Mouse (Mus musculus) neural tube, embryonic 14.5 days (tissue): ENCODE data around the gene Eif4g3. TPM values are rescaled to one million over a fixed set of nuclear protein-coding genes. Genes with fewer than 3 reads are reported as not detected.

Source experiments
- ATAC-seq: fragments of 200-750 bp; cut with Nextera tagmentation; 2 replicates; pipeline ENCODE4 v1.8.0; 2017; ENCODE audit warnings: low read depth, mild to moderate bottlenecking, moderate TSS enrichment, moderate library complexity
- H3K27ac ChIP-seq: fragments of 300-500 bp; sonication (generic); 2 replicates; pipeline ENCODE4 v1.5.1; 2014; ENCODE audit warnings: low read depth, mild to moderate bottlenecking, control low read depth, low read length, moderate library complexity, mixed read lengths
- H3K27me3 ChIP-seq: fragments of 300-500 bp; sonication (generic); 2 replicates; pipeline ENCODE4 v1.6.1; 2014; ENCODE audit warnings: low read length; ENCODE audit not compliant: control insufficient read depth, insufficient read depth
- H3K36me3 ChIP-seq: fragments of 300-500 bp; sonication (generic); 2 replicates; pipeline ENCODE4 v1.6.1; 2014; ENCODE audit warnings: low read length, mixed read lengths; ENCODE audit not compliant: control insufficient read depth, insufficient read depth
- H3K4me1 ChIP-seq: fragments of 300-500 bp; sonication (generic); 2 replicates; pipeline ENCODE4 v1.6.1; 2014; ENCODE audit warnings: low read length; ENCODE audit not compliant: control insufficient read depth, insufficient read depth
- H3K4me2 ChIP-seq: fragments of 300-500 bp; sonication (generic); 2 replicates; pipeline ENCODE4 v1.6.1; 2014; ENCODE audit warnings: mild to moderate bottlenecking, low read depth, low read length, control low read depth
- H3K4me3 ChIP-seq: fragments of 300-500 bp; sonication (generic); 2 replicates; pipeline ENCODE4 v1.5.1; 2014; ENCODE audit warnings: low read depth, low read length, control low read depth, mixed read lengths
- H3K9ac ChIP-seq: fragments of 300-500 bp; sonication (generic); replicated peaks from 2 replicates; pipeline ENCODE4 v1.6.1; 2014; ENCODE audit warnings: low read depth, mild to moderate bottlenecking, control low read depth, low read length, mixed read lengths
- H3K9me3 ChIP-seq: fragments of 300-500 bp; sonication (generic); 2 replicates; pipeline ENCODE4 v1.6.1; 2016; ENCODE audit warnings: low read length; ENCODE audit not compliant: control insufficient read depth
- WGBS: fragments of 180-500 bp; shearing (Covaris S2); extraction: QIAGEN DNeasy Blood & Tissue Kit; methylation state at CpG from one replicate; pipeline ENCODE4 v1.1.7; 2014; 5-methylcytosine and 5-hydroxymethylcytosine counted together
- polyA plus RNA-seq: library from polyadenylated mRNA; unstranded; fragments of >200 nt; fragmentation: Nextera tagmentation; extraction: Ambion mirVana; gene quantifications from 2 replicates; pipeline ENCODE4 v1.2.1, GENCODE M21; 2014

Eif4g3 gene
- polyA plus RNA-seq, 1 experiment from 2014 or later = 71.4 TPM

- H3K4me3 ChIP-seq = no peak overlapping the region
- no peaks in the 10 kb centered on the region for H3K9me3 ChIP-seq
- H3K27me3 ChIP-seq = no peaks in the 10 kb centered on the region
- H3K36me3 ChIP-seq = peaks cover 23% of the 10 kb centered on the region
- H3K4me1 ChIP-seq = 0 out of 2 replicates have a peak, but pooled peaks cover 9% of the 10 kb centered on the region
- no peak overlapping the region for H3K27ac ChIP-seq
- ATAC-seq = no peak
- 83% methylated on average over 2 of the region's 2 CpGs for whole genome bisulfite sequencing
- H3K9ac ChIP-seq = no peak overlapping the region
- H3K4me2 ChIP-seq = no peak overlapping the region
These were observed 137.3 kb downstream of the Eif4g3 start for GRCm38 (mm10) chr4:138130149-138130548.

GRCm38 (mm10) chr4:138131226-138131625 is 138.4 kb downstream of the Eif4g3 start:
- H3K9me3 ChIP-seq = no peaks in the 10 kb centered on the region
- H3K9ac ChIP-seq = no peak overlapping the region
- H3K36me3 ChIP-seq = peaks cover 15% of the 10 kb centered on the region
- no peak overlapping the region for H3K4me3 ChIP-seq
- no peaks in the 10 kb centered on the region for H3K27me3 ChIP-seq
- H3K4me2 ChIP-seq = no peak overlapping the region
- H3K27ac ChIP-seq = no peak overlapping the region
- 0 out of 2 replicates have a peak, but pooled peaks cover 9% of the 10 kb centered on the region for H3K4me1 ChIP-seq
- no peak for ATAC-seq
- WGBS = 59% methylated on average over 9 of the region's 9 CpGs

- 0 out of 2 replicates have a peak, but pooled peaks cover 9% of the 10 kb centered on the region for H3K4me1 ChIP-seq
These were observed 138.9 kb downstream of the Eif4g3 start for GRCm38 (mm10) chr4:138131716-138132115.

GRCm38 (mm10) chr4:138133360-138133759 is 140.5 kb downstream of the Eif4g3 start:
- no peak overlapping the region for H3K4me3 ChIP-seq

More at GRCm38 (mm10) chr4:138131716-138132115, 138.9 kb downstream of the Eif4g3 start:
- Histone ChIP-seq H3K9ac (no peak overlapping the region), H3K9me3 (no peaks in the 10 kb centered on the region), H3K4me2 (no peak overlapping the region), H3K27me3 (no peaks in the 10 kb centered on the region), H3K4me3 (no peak overlapping the region), H3K27ac (no peak overlapping the region), H3K36me3 (peaks cover 10% of the 10 kb centered on the region)
- ATAC-seq = no peak
- 84% methylated on average over 3 of the region's 3 CpGs for WGBS

GRCm38 (mm10) chr4:138137336-138137735 is 144.5 kb downstream of the Eif4g3 start:
- Histone ChIP-seq H3K4me3 (no peak overlapping the region), H3K36me3 (no peaks in the 10 kb centered on the region), H3K4me2 (no peak overlapping the region), H3K9ac (no peak overlapping the region), H3K9me3 (no peaks in the 10 kb centered on the region), H3K4me1 (peaks cover 6% of the 10 kb centered on the region; the same call in 1 of the 2 replicates), H3K27ac (no peak overlapping the region), H3K27me3 (no peaks in the 10 kb centered on the region)
- WGBS = 56% methylated on average over 4 of the region's 4 CpGs
- no peak for ATAC-seq

More at GRCm38 (mm10) chr4:138133360-138133759, 140.5 kb downstream of the Eif4g3 start:
- no peak for ATAC-seq
- Histone ChIP-seq H3K27ac (no peak overlapping the region), H3K9me3 (no peaks in the 10 kb centered on the region), H3K9ac (no peak overlapping the region), H3K4me2 (no peak overlapping the region), H3K36me3 (no peaks in the 10 kb centered on the region), H3K27me3 (no peaks in the 10 kb centered on the region), H3K4me1 (peaks cover 12% of the 10 kb centered on the region; the same call in 1 of the 2 replicates)
- 92% methylated on average over 9 of the region's 9 CpGs for WGBS

- 81% methylated on average over 17 of the region's 17 CpGs for WGBS
- no peak overlapping the region for H3K9ac ChIP-seq
- H3K9me3 ChIP-seq = no peaks in the 10 kb centered on the region
- no peak for ATAC-seq
- H3K4me1 ChIP-seq = peaks cover 6% of the 10 kb centered on the region; the same call in 1 of the 2 replicates
- H3K27ac ChIP-seq = no peak overlapping the region
- no peak overlapping the region for H3K4me3 ChIP-seq
- no peak overlapping the region for H3K4me2 ChIP-seq
- H3K36me3 ChIP-seq = no peaks in the 10 kb centered on the region
- H3K27me3 ChIP-seq = no peaks in the 10 kb centered on the region
These were observed 145.0 kb downstream of the Eif4g3 start for GRCm38 (mm10) chr4:138137804-138138203.

- H3K27ac ChIP-seq = no peak overlapping the region
- no peaks in the 10 kb centered on the region for H3K36me3 ChIP-seq
- H3K27me3 ChIP-seq = no peaks in the 10 kb centered on the region
- no peak overlapping the region for H3K4me2 ChIP-seq
- no peak for ATAC-seq
- peaks cover 6% of the 10 kb centered on the region; the same call in 1 of the 2 replicates for H3K4me1 ChIP-seq
- WGBS = 91% methylated on average over 7 of the region's 7 CpGs
- no peaks in the 10 kb centered on the region for H3K9me3 ChIP-seq
- H3K9ac ChIP-seq = no peak overlapping the region
- no peak overlapping the region for H3K4me3 ChIP-seq
These were observed 145.4 kb downstream of the Eif4g3 start for GRCm38 (mm10) chr4:138138219-138138618.

- WGBS = 93% methylated on average over 7 of the region's 7 CpGs
- Histone ChIP-seq H3K4me3 (no peak overlapping the region), H3K4me1 (peaks cover 6% of the 10 kb centered on the region; the same call in 1 of the 2 replicates), H3K9ac (no peak overlapping the region), H3K36me3 (no peaks in the 10 kb centered on the region), H3K27ac (no peak overlapping the region), H3K9me3 (no peaks in the 10 kb centered on the region), H3K4me2 (no peak overlapping the region), H3K27me3 (no peaks in the 10 kb centered on the region)
- ATAC-seq = no peak
These were observed 148.5 kb downstream of the Eif4g3 start for GRCm38 (mm10) chr4:138141358-138141757.

- no peak overlapping the region for H3K27ac ChIP-seq
- H3K4me2 ChIP-seq = no peak overlapping the region
- H3K4me3 ChIP-seq = no peak overlapping the region
- no peak overlapping the region for H3K9ac ChIP-seq
- no peaks in the 10 kb centered on the region for H3K9me3 ChIP-seq
- peaks cover 3% of the 10 kb centered on the region; the same call in 1 of the 2 replicates for H3K36me3 ChIP-seq
- WGBS = 81% methylated on average over 8 of the region's 8 CpGs
- no peaks in the 10 kb centered on the region for H3K27me3 ChIP-seq
- ATAC-seq = no peak
- H3K4me1 ChIP-seq = no peaks in the 10 kb centered on the region
These were observed 154.4 kb downstream of the Eif4g3 start for GRCm38 (mm10) chr4:138147176-138147575.
